20 mouse cellular contexts compared by ENCODE assay signal in the genomic region with DNA sequence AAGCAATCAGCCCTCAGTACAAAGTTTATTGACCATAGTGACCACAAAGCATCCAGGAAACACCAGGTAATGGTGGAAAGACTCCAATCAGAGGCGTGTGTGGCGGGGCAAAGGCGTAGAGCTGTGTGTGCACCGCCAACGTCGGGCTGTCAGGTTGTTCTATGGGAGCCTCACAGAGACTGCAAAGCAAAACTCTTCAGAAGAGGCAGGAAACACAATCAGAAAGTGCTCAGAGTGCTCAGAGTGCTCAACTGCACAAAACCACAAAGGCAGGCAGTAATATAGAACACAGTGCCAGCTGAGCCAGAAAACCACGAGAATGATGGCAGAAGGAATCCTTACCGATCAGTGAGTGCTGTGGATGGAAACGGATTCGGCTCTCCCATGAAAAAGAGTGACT. TPM values are rescaled to one million over a fixed set of nuclear protein-coding genes. Genes with fewer than 3 reads are reported as not detected.
DNase-seq lines count a peak whose midpoint lies in the region; ATAC-seq and TF ChIP-seq lines count a peak whose summit lies in the region.
"Had no signal": no experiment of that assay in that cellular context is flagged by ENCODE, and none has a peak within 500 bp of the region (broad histone marks: within the 10 kb centered on the region; RNA-seq: fewer than 3 reads in every experiment).

No protein-coding gene starts in this region.

- no peak for TF ChIP-seq EP300 in lung, postnatal 0 days (IDR thresholded peaks at IDR 0.05)
- TF ChIP-seq EP300 in stomach, postnatal 0 days (optimal IDR thresholded peaks at IDR 0.05) = no peak

- ATAC-seq in lung, postnatal 0 days = no peak
- ATAC-seq in stomach, postnatal 0 days (ENCODE audit: low FRiP score, low TSS enrichment) = no peak
- ATAC-seq in megakaryocyte-erythroid progenitor cell, adult 5-6 weeks (replicated peaks; ENCODE audit: low FRiP score, low TSS enrichment, poor library complexity, severe bottlenecking) = no peak
- ATAC-seq: hindbrain, embryonic 16.5 days had no signal

- TF ChIP-seq CTCF in lung, postnatal 0 days (IDR thresholded peaks at IDR 0.05) = no peak
- no peak for TF ChIP-seq CTCF in stomach, postnatal 0 days (IDR thresholded peaks at IDR 0.05; ENCODE audit: low read depth)
- TF ChIP-seq CTCF in left cerebral cortex, adult 2 months (IDR thresholded peaks at IDR 0.05) = no peak

- intact Hi-C loops in left cerebral cortex, adult 2 months (cut with DNase I) = loop anchor here (5.0 kb wide), 1 partner anchor 139 kb away; no protein-coding TSS in a partner anchor

- H3K9ac ChIP-seq in lung, postnatal 0 days (replicated peaks; ENCODE audit: low read depth) = no peak overlapping the region
- H3K9ac ChIP-seq in stomach, postnatal 0 days (ENCODE audit: low read length) = no peak overlapping the region
- H3K9ac ChIP-seq: embryonic facial prominence, embryonic 12.5 days; lung, embryonic 15.5 days; neural tube, embryonic 15.5 days had no signal

- no peak overlapping the region for H3K4me3 ChIP-seq in lung, postnatal 0 days (ENCODE audit: low read depth, low read length)
- no peak overlapping the region for H3K4me3 ChIP-seq in stomach, postnatal 0 days (ENCODE audit: low read depth, low read length)
- H3K4me3 ChIP-seq in left cerebral cortex, adult 2 months = no peak overlapping the region
- H3K4me3 ChIP-seq: embryonic facial prominence, embryonic 12.5 days; heart, embryonic 10.5 days; layer of hippocampus, adult 2 months; lung, embryonic 15.5 days; midbrain, embryonic 10.5 days; neural tube, embryonic 15.5 days had no signal

- H3K4me1 ChIP-seq in lung, postnatal 0 days (ENCODE audit: insufficient read depth, low read depth, low read length) = no peaks in the 10 kb centered on the region
- 0 out of 2 replicates have a peak, but pooled peaks cover 2% of the 10 kb centered on the region for H3K4me1 ChIP-seq in stomach, postnatal 0 days (replicated peaks; ENCODE audit: control insufficient read depth, insufficient read depth)
- H3K4me1 ChIP-seq: embryonic facial prominence, embryonic 12.5 days; midbrain, embryonic 10.5 days; neural tube, embryonic 15.5 days had no signal

- no peaks in the 10 kb centered on the region for H3K27me3 ChIP-seq in lung, postnatal 0 days (replicated peaks; ENCODE audit: insufficient read depth, low read length)
- no peaks in the 10 kb centered on the region for H3K27me3 ChIP-seq in stomach, postnatal 0 days (ENCODE audit: control insufficient read depth, insufficient read depth, low read length)
- H3K27me3 ChIP-seq: embryonic facial prominence, embryonic 12.5 days; lung, embryonic 15.5 days; neural tube, embryonic 15.5 days had no signal

- H3K4me2 ChIP-seq in lung, postnatal 0 days (replicated peaks; ENCODE audit: low read depth, low read length) = no peak overlapping the region
- H3K4me2 ChIP-seq in stomach, postnatal 0 days (replicated peaks; ENCODE audit: low read depth) = no peak overlapping the region
- H3K4me2 ChIP-seq: embryonic facial prominence, embryonic 12.5 days; liver, embryonic 11.5 days; lung, embryonic 15.5 days; neural tube, embryonic 15.5 days had no signal

- H3K36me3 ChIP-seq in lung, postnatal 0 days (ENCODE audit: insufficient read depth, low read length) = no peaks in the 10 kb centered on the region
- no peaks in the 10 kb centered on the region for H3K36me3 ChIP-seq in stomach, postnatal 0 days (ENCODE audit: control insufficient read depth, insufficient read depth, low read length)
- H3K36me3 ChIP-seq: embryonic facial prominence, embryonic 12.5 days; heart, embryonic 10.5 days; lung, embryonic 15.5 days; midbrain, embryonic 10.5 days; neural tube, embryonic 15.5 days had no signal

- no peak overlapping the region for H3K27ac ChIP-seq in lung, postnatal 0 days (ENCODE audit: low read length)
- no peak overlapping the region for H3K27ac ChIP-seq in stomach, postnatal 0 days (replicated peaks)
- no peak overlapping the region for H3K27ac ChIP-seq in left cerebral cortex, adult 2 months
- H3K27ac ChIP-seq: embryonic facial prominence, embryonic 12.5 days; heart, embryonic 10.5 days; layer of hippocampus, adult 2 months; lung, embryonic 15.5 days; midbrain, embryonic 10.5 days; neural tube, embryonic 15.5 days had no signal

- WGBS in lung, postnatal 0 days = 72% methylated on average over 10 of the region's 10 CpGs
- WGBS in stomach, postnatal 0 days = 70% methylated on average over 10 of the region's 10 CpGs

- peak; percentile 35 for DNase-seq in lung, postnatal 25 days (ENCODE audit: low spot score)
- no peak for DNase-seq in lung, postnatal 0 days (ENCODE audit: low spot score)
- peak; percentile 70 for DNase-seq in T-cell, adult 2 months (ENCODE audit: low spot score)
- DNase-seq in stomach, postnatal 0 days (ENCODE audit: low spot score) = peak; percentile 36
- DNase-seq in testis, postnatal 14 days (ENCODE audit: low spot score) = no peak
- DNase-seq in layer of hippocampus, adult 11-12 months (ENCODE audit: low spot score) = no peak
- no peak for DNase-seq in left cerebral cortex, adult 2 months (ENCODE audit: extremely low spot score in 1 of 2, low spot score in 2 of 2)
- DNase-seq: cerebellum, adult 11-12 months; gastrocnemius, postnatal 25 days; kidney, adult 8-10 months; retina, postnatal 1 day had no signal

- no peaks in the 10 kb centered on the region for H3K9me3 ChIP-seq in lung, postnatal 0 days (ENCODE audit: low read length)
- H3K9me3 ChIP-seq in stomach, postnatal 0 days (ENCODE audit: control insufficient read depth, low read length) = 0 out of 2 replicates have a peak, but pooled peaks cover 2% of the 10 kb centered on the region
- H3K9me3 ChIP-seq: heart, embryonic 10.5 days; lung, embryonic 15.5 days; midbrain, embryonic 10.5 days; neural tube, embryonic 15.5 days had no signal

RNA-seq across cellular contexts. Expression of gene Unc50, which starts 43.3 kb away (rescaled TPM):
- polyA plus RNA-seq in lung, postnatal 0 days (2015; fragmentation: Nextera tagmentation; extraction: Ambion mirVana) = 156 and 177 TPM in 2 replicates
- polyA plus RNA-seq in stomach, postnatal 0 days (2015; fragmentation: Nextera tagmentation; extraction: Ambion mirVana) = 131 and 141 TPM in 2 replicates
- 33.5 and 42.9 TPM in 2 replicates for total RNA-seq in megakaryocyte-erythroid progenitor cell, adult 5-6 weeks (2014; fragmentation: Nextera tagmentation)
- 45.7 and 46.1 TPM in 2 replicates for total RNA-seq in megakaryocyte-erythroid progenitor cell, adult 5-6 weeks (2017)
- total RNA-seq in left cerebral cortex, adult 2 months (2021) = 10 to 100 TPM; 55.5 to 59.7 TPM

RNA-seq across cellular contexts. Expression of gene Coa5, which starts 43.3 kb away (rescaled TPM):
- 23.8 and 24.1 TPM in 2 replicates for polyA plus RNA-seq in lung, postnatal 0 days (2015; fragmentation: Nextera tagmentation; extraction: Ambion mirVana)
- 24.1 and 25.8 TPM in 2 replicates for polyA plus RNA-seq in stomach, postnatal 0 days (2015; fragmentation: Nextera tagmentation; extraction: Ambion mirVana)
- 96.6 and 104 TPM in 2 replicates for total RNA-seq in megakaryocyte-erythroid progenitor cell, adult 5-6 weeks (2014; fragmentation: Nextera tagmentation)
- total RNA-seq in megakaryocyte-erythroid progenitor cell, adult 5-6 weeks (2017) = 82.0 and 90.7 TPM in 2 replicates
- total RNA-seq in left cerebral cortex, adult 2 months (2021) = 10 to 100 TPM; 63.5 to 64.2 TPM

Comparison
In these comparisons a context has a peak if more than half of its experiments do, and no peak if none do; other contexts are left out.
1. DNase-seq: peak in lung, postnatal 25 days (single experiment), T-cell, adult 2 months (single experiment) and stomach, postnatal 0 days (single experiment); none in lung, postnatal 0 days (single experiment), testis, postnatal 14 days (single experiment), layer of hippocampus, adult 11-12 months (single experiment) and left cerebral cortex, adult 2 months (0 of 2).